Mouse (Mus musculus): ENCODE measurements around the gene Mgll.
A peak's percentile ranks its signal among the peaks of the same experiment; 100 is the strongest.

The Mgll gene

DNA sequence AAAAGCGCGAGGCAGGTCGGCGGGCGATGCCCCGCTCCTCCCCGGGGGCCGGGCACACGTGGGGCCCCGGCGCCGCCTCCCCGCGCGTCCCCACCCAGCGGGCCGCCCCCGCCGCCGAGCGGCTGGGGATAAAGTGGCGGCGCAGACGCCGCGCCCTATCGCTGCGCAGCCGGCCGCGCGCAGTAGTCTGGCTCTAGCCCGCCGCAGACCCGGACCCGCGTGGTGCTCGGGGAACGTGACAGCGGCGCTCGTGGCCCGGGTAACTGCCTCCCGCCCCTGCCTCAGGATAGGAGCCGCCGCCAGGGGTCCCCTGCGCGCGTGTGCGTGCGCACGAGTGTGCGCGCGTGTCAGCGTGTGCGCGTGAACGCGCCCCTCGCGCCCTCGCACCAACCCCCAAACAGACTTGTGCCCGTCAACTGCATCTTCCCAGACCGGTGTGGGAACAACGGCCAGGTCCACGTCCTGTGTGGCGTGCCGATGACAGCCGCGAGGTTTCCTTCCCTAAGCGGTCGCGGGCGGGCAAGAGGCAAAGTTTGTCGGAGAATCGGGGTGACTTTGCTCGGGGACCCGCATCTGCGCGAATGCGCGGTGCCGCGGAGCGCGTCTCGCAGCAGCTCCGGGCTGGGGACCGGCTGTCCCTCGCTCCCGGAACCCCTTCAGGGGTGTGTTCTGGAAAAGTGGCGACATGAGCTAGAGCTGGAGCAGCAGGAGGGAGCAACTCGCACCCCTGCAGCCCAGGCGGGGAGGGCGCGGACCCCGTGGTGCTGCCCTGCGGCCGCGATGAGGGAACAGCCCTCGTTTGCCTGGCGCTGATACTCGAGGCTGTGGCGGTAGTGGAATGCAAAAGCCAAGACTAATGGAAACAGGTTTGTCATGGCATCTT is at the start of gene Mgll:
TSS of gene Mgll (plus strand) at position 100 of the 883 bp plus-strand sequence.
- peak; percentile 79 for DNase-seq

DNA sequence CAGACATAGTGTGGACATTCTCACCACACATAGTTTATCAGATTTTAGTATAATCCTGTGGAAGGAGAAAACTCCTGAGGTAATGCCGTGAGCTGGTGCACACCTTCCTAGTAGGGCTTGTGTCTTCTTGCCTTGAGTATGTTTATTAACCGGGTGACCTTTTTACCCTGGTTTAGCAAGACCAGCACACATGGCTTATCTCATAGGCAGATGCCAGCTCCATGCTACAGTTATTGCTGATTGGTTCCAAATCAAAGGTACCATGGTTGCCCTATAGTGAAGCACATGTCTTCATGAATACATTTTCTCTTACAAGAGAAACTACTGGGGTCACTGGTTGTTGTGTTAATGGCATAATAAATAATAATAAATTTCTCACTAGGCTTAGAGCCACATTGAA is 48.4 kb upstream of the Mgll start:
- no peak for DNase-seq

DNA sequence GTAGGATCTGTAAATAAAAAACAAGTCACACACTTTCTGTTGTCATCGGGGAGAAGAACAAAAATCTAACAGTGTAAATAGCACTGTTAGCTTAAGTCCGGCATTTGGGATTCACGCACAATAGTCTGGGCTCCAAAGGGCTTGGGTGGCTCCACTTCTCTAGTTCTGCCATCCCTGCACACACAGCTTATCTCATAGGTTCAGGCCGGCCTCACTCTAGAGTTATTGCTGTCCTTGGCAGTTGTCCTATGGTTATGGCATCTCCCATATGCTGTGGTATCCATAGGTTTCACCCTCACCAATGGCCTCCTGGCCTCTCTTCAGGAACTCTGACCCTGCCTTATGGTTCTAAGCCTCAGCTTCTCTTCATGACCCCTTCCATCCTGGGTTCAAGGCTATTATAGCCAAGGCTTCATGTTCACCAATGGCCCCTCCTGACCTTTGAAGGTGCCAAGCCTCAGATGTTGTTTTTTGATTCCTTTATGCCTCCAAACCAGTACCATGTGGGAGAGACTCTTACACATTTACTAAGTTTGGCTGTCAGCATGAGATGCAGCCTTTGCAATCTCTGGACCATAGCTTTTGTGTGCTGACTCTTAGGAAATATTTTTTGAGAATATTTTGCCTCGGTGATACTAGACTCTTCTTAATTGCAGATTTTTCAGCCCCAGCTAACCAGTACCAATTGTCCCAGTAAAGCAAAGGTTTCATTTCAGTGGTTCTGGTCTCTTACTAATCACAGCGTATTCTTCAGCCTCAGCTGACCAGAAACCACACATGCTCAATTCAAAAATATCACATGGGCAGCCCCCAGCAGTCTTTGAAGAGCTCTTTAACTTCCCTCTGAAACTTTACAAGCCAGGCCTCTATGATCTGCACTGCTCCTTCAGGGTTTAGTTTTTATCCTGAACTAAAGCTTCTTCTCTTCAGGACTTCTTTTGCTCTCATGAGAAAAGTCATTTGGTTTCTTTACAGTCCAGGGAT is 47.2 kb upstream of the Mgll start:
- no peak for DNase-seq

DNA sequence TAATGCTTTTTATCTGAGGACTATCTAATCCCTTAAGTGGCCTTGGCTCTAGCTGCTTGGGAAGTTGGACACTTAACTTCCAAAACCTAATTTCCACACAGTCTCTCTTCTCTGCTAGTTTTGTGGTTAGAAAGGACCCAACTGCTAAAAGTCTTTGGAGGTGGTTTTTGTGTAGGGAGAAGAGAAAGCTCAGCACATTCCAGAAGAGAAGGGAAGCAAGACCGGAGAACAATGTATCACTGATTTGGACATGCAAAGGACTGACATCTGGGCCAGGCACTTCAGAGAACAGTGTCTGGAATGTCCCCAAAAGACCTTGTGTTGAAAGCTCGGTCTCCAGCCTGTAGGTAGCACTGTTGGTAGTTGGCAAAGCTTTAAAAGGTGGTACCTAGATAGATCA is 46.5 kb upstream of the Mgll start:
- DNase-seq, result no peak

DNA sequence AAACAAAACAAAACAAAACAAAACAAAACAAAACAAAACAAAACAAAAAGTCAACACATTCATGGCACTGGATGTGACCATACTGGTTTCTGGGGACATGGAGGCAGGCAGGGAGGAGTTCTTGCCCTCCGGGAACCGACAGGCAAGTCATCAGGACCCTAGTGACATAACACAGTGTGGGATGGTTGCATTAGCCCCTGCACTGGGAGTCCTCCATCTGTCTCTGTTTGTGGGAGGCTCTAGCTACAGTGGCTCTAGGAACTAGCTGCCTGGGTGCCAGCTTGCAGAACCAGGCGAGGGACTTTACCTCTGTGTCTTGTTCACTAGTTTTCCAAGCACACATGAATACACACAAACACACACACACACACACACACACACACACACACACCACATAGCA is 43.2 kb upstream of the Mgll start:
- no peak for DNase-seq

DNA sequence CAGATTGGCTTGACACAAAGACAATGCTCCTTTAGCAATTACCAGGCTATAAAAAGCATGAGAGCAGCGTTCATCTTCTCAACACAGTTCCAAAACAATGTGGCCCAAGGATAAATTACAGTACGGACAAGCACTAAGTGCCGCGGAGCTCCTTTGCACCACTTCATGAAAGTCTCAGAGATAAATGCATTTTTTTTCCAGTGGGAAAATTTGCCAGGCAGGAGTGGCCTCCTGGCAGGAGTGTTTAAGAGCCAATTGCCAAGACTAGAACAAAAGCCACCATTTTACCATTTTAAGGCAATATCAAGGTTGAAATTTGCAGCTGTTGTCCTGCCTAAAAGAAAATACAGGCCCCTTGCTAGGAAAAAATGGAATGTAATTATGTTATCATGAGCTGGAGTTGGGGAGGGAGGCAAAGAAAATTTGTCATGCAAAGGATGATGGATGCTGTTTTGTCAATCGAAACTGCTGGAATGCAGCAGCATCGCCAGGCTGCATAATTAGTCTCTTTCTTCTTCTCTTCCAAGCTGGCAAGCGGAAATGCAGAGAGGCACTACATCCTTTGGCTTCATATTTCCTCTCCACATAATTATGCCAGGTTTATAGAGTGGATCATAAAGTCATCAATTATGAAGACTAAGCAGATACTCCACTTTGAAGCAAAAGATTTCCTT is 40.7 kb upstream of the Mgll start:
- DNase-seq, result no peak

DNA sequence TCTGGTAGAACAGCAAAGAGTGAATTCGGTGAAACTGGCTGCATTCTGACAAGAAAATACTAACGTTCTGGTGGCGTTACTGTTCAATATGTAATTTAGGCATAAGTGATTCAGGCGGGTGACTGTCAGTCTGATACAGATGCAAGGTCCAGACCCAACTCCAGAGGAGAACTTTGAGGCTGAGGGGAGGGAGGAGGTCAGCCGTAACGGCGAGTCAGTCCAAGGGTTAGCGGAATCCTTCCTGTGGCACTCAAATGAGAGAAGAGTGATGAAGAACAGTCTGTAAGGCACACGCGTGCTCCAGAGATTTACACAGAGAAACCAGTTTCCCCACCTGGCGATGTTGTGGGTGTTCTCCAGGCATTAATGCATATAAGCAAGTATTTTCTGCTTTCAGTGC is 36.0 kb upstream of the Mgll start:
- DNase-seq, result no peak

DNA sequence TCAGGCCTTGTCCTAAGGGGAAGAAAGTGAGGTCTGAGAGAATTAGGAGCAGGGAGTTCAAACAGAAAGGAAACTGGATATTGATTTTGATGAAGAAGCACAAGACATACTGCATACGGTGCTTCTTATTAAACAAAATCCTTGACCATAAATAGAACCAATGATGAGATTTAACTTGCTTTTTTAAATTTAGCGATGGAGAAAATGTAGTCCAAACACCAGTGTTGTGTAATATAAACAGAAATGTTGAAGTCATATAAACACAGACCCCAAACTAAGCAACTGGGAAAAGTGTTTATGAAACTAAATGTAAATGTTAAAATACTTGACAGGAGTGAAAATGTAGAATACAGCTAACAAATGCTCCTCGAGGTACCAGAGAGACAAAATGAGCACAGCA is 35.5 kb upstream of the Mgll start:
- no peak for DNase-seq

DNA sequence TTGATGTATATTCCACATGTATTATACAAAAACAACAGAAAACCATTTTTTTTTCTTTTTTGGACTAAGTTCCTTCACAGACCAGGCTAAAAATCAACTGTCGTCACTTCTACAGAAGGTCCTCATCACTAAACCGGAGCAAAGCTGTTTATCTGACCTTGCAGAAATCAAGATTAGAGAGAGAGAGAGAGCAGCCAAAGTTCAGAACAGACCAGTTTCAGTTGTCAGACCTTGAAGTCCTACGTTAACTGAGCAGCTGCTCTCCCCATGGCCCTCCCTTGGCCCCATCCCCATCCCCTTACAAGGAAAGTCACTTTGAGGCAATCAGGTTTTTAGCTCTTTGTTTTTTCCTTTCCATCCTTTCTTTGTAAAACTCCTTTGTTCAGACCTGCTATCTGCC is 34.0 kb upstream of the Mgll start:
- DNase-seq, result no peak

DNA sequence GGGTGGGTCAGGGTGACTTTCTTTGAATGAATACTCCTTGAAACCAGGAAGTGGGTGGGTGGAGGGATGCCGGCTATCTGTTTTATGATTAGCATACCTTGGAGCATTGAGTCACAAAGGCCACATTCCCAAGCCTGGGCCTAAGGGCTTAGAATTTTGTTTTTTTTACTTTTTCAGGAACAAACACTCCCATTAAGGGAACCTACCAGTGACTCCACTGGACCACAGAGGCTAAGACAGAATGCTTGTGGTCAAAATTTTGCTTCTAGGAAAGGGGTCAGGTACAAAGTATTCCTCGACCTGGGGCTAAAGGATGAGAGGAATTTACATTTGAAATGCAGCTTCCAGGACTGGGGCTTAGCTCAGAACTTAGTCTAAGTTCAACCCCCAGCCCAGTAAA is 32.9 kb upstream of the Mgll start:
- DNase-seq, result no peak

DNA sequence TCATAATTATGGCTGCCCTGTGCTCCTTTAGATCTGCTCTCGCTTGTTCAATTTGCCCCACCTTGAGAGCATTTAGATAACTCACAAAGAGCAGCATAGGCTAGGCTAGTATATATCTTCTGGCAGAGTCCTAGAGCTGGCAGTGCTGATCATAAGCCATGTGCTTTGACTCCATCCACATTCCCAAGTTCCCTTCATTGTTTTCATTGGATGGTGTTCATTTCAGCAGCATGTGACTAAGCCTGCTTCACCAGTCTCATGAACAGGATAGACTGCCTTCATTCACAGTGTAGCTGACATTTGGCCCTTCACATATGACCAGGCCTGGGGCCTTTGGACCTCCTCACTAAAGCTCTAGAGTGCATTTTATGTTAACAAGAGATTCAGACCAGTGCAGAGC is 21.3 kb upstream of the Mgll start:
- DNase-seq, result no peak

DNA sequence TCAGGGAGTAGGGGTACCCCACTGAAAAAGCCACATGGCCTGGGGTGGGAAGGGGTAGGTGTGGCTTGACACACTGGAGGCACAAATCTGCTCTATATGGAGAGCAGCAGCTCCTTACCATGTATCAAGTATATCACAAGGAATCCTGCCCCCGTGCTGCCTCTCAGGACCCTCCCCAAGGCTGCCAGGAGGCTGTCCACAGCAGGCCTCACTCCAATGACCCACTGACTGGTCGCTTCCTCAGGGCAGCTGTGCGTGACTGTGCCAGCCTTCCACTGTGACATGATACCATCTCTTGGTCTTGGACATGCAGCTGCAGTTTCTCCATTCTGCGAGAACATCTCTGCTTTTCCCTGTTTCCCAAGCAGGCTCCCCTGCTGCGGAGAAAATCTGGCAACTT is 20.5 kb upstream of the Mgll start:
- no peak for DNase-seq

DNA sequence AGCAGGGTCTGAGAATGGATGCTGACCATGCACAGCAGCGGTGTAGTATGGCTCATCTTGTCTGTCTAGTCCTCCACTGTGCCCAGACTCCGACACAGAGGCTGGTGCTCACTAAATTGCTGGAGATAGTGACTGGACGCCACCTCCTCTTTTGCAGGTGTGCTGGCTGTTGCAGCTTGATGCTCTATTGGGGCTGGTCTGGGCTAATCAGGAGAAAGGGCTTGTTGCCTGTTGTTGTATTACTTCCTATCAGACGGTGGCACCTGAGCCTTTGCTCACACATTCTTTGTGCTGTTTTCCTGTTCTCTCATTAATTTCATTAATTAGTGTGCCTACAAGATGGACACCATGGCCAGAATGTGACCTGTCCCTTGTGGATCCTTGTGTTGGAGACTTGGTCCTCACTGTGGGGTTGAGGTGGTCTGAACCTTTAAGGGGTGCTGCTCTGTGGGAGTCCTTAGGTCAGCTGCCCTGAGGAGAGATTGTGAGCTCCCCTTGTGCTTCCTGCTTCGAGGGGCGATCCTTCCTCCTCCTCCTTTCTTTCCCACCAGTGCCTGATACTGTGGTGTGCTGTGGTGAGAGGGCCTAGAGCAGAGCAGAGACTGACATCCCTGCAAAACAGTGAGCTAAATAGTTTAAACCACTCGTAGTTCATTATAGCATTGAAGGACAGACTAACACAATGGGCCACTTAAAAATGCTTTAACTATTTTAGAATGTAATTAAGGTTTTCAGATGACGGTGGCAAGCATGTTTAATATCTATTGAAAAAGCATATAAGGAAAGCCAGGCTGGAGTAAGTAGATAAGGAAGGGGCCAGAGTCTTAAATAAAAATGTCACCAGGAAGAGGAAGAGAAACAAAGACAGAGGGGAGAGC is 15.6 kb upstream of the Mgll start:
- no peak for DNase-seq

DNA sequence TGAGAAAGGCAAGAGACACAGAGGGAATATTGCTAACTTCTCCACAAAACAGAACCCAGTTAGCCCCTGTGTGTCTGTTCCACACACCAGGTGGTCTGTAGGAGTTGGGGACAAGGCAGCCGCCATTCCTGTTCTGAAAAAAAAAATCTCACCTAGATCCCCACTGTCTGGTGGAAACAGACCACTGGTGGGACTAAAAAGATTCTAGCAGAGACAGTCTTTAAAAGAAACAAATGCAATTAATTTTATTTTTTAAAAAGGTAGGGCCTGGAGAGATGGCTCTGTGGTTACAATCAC is 15.0 kb upstream of the Mgll start:
- DNase-seq, result no peak

DNA sequence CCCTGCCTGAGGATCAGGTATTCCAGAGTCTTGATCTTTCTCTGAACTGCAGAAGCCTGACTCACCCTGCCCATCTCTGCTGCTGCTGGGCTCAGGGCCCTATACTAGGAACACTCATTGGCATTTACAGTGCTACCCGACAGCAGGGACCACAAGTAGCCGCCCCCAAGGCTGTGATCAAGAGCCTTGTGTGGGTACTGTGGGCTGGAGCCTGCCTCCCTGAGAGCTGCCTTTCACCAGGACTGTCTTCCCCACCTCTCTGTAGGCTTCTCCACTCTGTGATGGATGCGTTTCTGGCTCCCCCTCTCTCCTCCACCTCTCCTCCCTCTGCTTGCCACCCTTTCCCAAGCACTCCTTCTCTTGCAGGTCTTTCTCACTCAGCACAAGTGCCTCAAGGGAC is 12.9 kb upstream of the Mgll start:
- DNase-seq, result no peak

DNA sequence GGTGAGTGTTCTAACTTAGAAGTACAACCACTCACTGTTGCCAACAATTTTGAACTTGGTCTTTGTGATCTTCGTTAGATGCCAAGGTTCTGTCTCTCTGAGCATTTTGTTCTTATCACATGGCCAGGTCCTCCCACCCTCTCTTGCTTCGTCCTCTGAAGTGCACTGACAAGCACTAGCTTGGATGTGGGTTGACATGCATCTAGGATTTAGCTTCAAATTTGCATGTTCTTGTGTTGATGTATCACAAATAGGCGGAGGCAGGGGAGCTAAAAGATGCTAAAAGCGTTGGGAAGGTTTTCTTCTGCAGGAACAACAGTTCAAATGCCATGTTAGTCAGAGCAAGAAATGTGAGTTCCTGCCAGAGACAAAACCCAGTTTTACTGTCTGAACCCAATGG is 12.1 kb upstream of the Mgll start:
- DNase-seq, result no peak

DNA sequence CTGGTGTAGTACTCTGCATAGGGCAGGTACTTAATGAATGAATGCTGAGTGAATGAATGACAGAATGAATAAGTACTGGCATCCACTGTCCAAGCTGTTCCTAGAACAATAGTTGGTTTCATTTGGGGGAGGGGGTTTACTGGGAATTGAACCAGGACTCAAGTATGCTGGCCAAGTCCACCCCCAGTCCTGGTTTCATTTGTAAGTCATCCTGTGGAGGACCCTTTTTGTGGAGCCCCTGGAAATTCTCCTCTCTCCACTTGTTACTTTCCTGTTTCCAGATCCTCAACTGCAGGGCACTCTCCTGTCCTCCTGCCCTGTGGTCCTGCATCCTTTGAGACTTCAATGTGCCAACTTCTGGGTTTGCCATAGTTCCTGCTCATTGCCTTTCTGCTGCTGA is 10.9 kb upstream of the Mgll start:
- DNase-seq, result no peak

DNA sequence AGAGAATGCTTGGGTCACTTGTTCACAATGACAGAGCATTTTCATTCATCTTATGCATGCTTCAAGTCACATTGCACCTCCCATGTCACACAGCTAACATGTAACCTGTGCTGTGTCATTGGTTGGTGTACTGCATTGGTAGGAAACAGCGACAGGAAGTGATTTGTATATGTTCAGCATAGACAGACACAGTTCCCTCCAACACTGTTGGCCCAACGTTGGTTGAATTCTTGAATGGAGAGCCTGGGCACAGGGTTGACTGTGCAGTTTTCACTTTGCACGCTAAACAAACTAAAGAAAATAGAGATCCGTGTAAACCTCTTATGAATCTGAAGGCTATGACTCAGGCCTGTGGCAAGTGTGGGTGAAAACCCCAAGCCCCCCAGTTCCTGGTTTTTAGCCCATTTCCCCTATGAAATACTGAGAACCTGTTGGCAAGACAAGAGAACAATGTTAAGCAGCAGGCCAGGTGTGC is 10.0 kb upstream of the Mgll start:
- DNase-seq, result no peak

DNA sequence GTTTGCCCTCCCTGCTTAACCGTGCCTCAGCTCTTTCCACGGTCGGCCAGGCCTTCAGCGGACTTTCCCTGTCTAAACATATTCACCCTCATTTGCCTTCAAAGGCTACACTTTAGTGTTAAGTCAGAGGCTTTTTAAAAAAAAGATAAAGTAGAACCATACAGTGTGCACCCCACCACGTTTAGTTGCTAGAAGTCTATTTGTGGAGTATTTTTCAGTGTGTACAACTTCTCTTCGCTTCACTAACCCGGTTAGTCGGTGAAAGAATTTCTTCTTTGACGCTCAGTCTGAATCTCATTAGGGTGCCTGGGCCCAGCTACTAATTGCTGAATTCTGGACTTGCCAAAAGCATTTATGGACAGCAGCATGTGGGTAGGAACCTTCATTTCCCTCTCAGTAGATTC is 8.8 kb upstream of the Mgll start:
- DNase-seq, result no peak

DNA sequence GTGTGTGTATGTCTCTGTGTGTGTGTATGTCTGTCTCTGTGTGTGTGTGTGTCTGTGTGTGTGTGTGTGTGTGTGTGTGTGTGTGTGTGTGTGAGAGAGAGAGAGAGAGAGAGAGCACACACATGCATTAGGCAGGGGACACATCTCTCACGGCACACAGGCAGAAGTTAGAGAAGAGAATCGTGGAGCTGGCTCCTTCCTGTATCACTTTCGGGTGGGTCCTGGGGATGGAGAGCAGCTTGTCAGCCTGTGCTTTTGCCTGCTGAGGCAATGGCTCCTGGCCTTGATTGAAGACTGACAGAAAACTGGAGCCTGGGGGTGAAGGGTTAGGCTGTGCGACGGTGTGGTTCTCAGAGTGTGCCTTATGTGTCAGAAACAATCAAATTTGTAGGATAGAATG is 8.2 kb upstream of the Mgll start:
- DNase-seq, result no peak

DNA sequence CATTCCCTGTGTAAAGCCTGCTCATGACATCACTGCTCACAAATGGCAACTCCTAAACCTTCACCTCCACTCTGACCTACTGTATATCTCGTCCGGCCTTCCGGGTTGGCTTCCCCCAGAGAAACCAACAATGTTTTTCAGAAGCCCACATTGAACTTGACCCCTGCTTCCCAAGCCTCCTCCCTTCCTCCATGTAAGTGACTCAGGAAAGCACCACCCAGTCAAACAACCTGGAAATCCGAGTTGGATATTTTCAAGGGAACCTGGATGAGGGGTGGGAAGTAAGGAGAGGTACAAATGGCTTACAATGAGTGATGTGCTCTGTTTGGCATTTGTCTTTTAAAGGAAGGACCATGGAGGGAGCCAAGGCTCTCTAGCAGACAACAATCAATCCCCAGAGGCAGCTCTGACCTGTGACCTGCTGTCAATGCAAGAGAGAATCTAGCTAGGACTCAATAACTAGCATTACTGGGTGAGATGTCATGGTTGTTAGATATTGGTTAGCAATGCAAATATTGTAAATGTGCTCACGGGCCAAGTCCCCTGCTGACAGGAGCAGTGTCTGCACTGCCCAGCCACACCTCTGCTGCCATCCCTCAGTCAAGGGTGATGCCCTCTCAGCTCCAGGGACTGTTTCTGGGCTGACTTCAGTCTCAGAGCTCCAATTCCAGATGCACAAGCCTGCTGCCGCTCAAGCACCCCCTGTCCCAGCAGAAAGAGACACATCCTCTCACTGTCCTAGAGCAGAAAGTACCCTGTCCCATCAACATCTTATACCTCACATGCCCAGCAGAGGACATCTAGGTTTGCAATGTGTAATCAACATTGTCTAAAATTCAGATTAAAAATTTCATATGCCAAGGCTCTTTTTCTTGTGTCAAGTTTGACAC is 6.8 kb upstream of the Mgll start:
- no peak for DNase-seq

All from thymus, postnatal 14 days (tissue).